Mouse (Mus musculus): ENCODE measurements around the gene Klhdc7b.

DNA sequence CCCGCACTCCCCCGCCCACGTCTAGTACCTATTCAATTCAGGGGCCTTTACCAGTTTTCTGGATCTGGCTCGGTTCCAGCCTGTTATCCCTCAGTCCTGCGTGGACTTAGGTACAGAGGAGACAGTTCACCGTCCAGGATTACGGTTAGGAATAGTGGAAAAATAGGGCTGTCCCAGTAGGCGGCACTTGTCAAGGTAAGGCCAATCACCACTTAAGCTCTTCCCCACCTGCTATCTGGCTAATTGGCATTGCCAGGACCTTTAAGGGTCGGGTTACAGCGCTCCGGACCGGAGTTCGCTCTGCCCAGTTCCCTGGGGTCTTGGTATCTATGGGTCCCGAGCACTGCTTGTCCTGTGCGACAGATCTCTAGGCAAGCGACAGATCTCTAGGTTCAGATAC is 7.8 kb upstream of the Klhdc7b start, which contains the start of gene Tymp:
- TF ChIP-seq POLR2A (IDR thresholded peaks at IDR 0.05; ENCODE audit: low read depth, low read length), result no peak
- no peak for TF ChIP-seq CTCF (conservative IDR thresholded peaks at IDR 0.05; ENCODE audit: insufficient read depth, insufficient read length, low read depth, low read length)

Measured in kidney, adult 2 months (tissue).